Mouse (Mus musculus): ENCODE data around the gene 9530003J23Rik. TPM values are rescaled to one million over a fixed set of nuclear protein-coding genes. Genes with fewer than 3 reads are reported as not detected.
"Not testable (repeated sequence)": the region's sequence is repeated elsewhere in the genome, so short reads cannot be mapped to it uniquely, and the experiment has no call there.

9530003J23Rik gene
- polyA plus RNA-seq, 1 experiment from 2014 or later: not detected

DNA sequence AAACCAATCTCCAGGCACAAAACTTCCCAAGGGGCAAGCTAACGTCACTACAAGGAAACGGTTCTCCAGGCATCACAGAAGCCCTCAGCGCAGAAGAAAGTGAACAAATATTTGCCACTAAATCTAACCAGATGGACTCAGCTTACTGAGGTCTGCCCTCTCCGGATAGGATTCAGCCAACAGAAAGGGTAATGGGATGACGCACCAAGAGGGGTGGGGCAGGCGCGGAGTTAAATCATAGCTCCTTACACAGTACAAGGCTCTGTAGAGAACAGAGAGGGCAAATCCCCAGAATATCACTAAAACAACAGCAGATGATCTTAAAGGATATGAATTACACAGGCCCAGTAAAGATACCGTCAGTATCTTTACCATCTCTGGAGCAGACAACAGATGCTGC, 20.2 kb downstream of the 9530003J23Rik start:
- H3K4me1 ChIP-seq (replicated peaks; ENCODE audit: control insufficient read depth, insufficient read depth, low read length): peaks cover 9% of the 10 kb centered on the region
- no peaks in the 10 kb centered on the region for H3K27me3 ChIP-seq (replicated peaks; ENCODE audit: control insufficient read depth, insufficient read depth, low read length)
- DNase-seq (ENCODE audit: low spot score): no peak
- no peak overlapping the region for H3K9ac ChIP-seq (ENCODE audit: low read length)
- no peak overlapping the region for H3K27ac ChIP-seq (ENCODE audit: low read depth)
- peaks cover 81% of the 10 kb centered on the region for H3K36me3 ChIP-seq (ENCODE audit: control insufficient read depth, insufficient read depth, low read length)
- no peak for ATAC-seq (replicated peaks; ENCODE audit: low FRiP score, low TSS enrichment, low read depth)
- 95% methylated on average over 8 of the region's 8 CpGs for WGBS
- no peak overlapping the region for H3K4me3 ChIP-seq (ENCODE audit: low read depth, low read length)
- no peaks in the 10 kb centered on the region for H3K9me3 ChIP-seq (ENCODE audit: control insufficient read depth, low read length)
- H3K4me2 ChIP-seq (ENCODE audit: low read length): no peak overlapping the region

DNA sequence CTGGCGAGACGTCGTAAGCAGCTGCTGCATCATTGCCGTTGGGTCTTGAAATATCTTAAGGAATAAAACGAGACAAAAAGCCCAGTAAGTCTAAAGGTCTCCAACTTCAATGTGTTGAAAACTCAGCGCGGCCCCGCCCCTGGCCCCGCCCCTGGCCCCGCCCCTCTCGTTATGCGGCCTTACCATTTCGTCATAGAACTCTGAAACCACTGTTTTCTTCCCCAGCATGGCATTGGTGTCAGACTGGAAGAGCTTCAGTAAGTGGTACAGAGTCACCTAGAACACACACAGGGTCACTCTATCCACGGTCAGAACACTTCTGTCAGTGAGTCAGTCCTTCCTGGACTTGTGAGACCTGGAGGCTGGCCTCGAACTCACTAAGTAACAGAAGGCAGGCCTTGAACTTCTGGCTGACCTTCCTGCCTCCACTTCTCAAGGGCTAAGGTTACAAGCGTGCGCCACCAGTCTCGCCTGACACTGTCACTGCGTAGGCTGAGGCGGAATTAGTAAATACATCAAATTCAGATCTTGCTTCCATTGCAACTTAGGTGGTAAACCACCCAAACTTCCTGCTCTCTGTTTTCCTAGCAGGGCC, 21.2 kb downstream of the 9530003J23Rik start:
- no peak overlapping the region for H3K27ac ChIP-seq (ENCODE audit: low read depth)
- H3K4me3 ChIP-seq (ENCODE audit: low read depth, low read length): no peak overlapping the region
- H3K9ac ChIP-seq (ENCODE audit: low read length): no peak overlapping the region
- no peaks in the 10 kb centered on the region for H3K9me3 ChIP-seq (ENCODE audit: control insufficient read depth, low read length)
- no peak overlapping the region for H3K4me2 ChIP-seq (ENCODE audit: low read length)
- 82% methylated on average over 20 of the region's 20 CpGs for WGBS
- no peaks in the 10 kb centered on the region for H3K27me3 ChIP-seq (replicated peaks; ENCODE audit: control insufficient read depth, insufficient read depth, low read length)
- peaks cover 78% of the 10 kb centered on the region for H3K36me3 ChIP-seq (ENCODE audit: control insufficient read depth, insufficient read depth, low read length)
- ATAC-seq (replicated peaks; ENCODE audit: low FRiP score, low TSS enrichment, low read depth): no peak
- DNase-seq (ENCODE audit: low spot score): no peak
- H3K4me1 ChIP-seq (replicated peaks; ENCODE audit: control insufficient read depth, insufficient read depth, low read length): no peaks in the 10 kb centered on the region; the same call in 1 of the 2 replicates

GRCm38 (mm10) chr10:117216793-117217192, 21.7 kb downstream of the 9530003J23Rik start:
- Histone ChIP-seq H3K4me1 (replicated peaks; ENCODE audit: control insufficient read depth, insufficient read depth, low read length) (no peaks in the 10 kb centered on the region), H3K36me3 (ENCODE audit: control insufficient read depth, insufficient read depth, low read length) (peaks cover 73% of the 10 kb centered on the region), H3K27me3 (replicated peaks; ENCODE audit: control insufficient read depth, insufficient read depth, low read length) (no peaks in the 10 kb centered on the region), H3K9ac (ENCODE audit: low read length) (no peak overlapping the region), H3K27ac (ENCODE audit: low read depth) (no peak overlapping the region), H3K4me2 (ENCODE audit: low read length) (no peak overlapping the region), H3K9me3 (ENCODE audit: control insufficient read depth, low read length) (no peaks in the 10 kb centered on the region), H3K4me3 (ENCODE audit: low read depth, low read length) (no peak overlapping the region)
- WGBS: 67% methylated on average over 5 of the region's 5 CpGs
- DNase-seq (ENCODE audit: low spot score): no peak
- ATAC-seq (replicated peaks; ENCODE audit: low FRiP score, low TSS enrichment, low read depth): no peak

GRCm38 (mm10) chr10:117216132-117216495, 22.4 kb downstream of the 9530003J23Rik start:
- Histone ChIP-seq H3K36me3 (ENCODE audit: control insufficient read depth, insufficient read depth, low read length) (peaks cover 66% of the 10 kb centered on the region), H3K27ac (ENCODE audit: low read depth) (no peak overlapping the region), H3K4me1 (replicated peaks; ENCODE audit: control insufficient read depth, insufficient read depth, low read length) (no peaks in the 10 kb centered on the region), H3K9ac (ENCODE audit: low read length) (no peak overlapping the region), H3K27me3 (replicated peaks; ENCODE audit: control insufficient read depth, insufficient read depth, low read length) (no peaks in the 10 kb centered on the region), H3K4me2 (ENCODE audit: low read length) (no peak overlapping the region), H3K9me3 (ENCODE audit: control insufficient read depth, low read length) (no peaks in the 10 kb centered on the region), H3K4me3 (ENCODE audit: low read depth, low read length) (no peak overlapping the region)
- DNase-seq (ENCODE audit: low spot score): no peak
- WGBS: 95% methylated on average over 9 of the region's 9 CpGs
- ATAC-seq (replicated peaks; ENCODE audit: low FRiP score, low TSS enrichment, low read depth): no peak

DNA sequence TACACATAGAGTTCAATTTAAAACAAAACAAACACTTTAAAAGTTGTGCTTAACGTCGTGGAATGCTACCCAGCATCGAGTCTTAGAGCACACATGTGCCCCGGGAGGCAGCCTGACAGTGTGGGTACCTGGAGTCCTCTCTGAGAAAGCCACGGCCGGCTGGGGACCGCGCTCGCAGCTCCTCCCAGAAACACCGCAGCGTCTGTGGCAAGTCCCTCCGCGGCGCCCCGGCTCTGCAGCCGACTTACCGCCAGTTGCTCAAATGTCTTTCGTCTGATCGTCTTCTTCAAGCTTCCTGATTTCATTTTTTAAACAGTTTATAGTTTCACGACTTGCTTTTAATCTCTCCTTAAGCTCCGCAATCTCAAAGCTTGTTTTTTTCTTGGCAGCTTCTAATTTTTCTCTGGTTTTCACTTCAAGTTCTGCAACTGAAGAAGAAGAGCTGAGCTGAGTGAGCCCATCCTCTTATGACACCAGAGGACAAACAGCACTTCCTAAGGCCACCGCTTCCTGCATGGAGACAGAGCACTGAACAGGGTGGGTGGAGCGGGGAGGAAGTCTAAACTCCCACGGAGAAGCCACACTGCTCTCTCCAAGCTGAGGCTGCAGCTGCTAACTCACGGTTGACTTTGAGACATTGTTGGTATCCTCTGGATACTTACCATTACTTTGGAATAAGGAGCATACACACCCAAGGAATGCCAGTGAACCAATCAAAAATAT, 22.9 kb downstream of the 9530003J23Rik start:
- Histone ChIP-seq H3K4me2 (ENCODE audit: low read length) (no peak overlapping the region), H3K27ac (ENCODE audit: low read depth) (no peak overlapping the region), H3K9me3 (ENCODE audit: control insufficient read depth, low read length) (no peaks in the 10 kb centered on the region), H3K27me3 (replicated peaks; ENCODE audit: control insufficient read depth, insufficient read depth, low read length) (no peaks in the 10 kb centered on the region), H3K36me3 (ENCODE audit: control insufficient read depth, insufficient read depth, low read length) (peaks cover 65% of the 10 kb centered on the region), H3K4me3 (ENCODE audit: low read depth, low read length) (no peak overlapping the region), H3K9ac (ENCODE audit: low read length) (no peak overlapping the region), H3K4me1 (replicated peaks; ENCODE audit: control insufficient read depth, insufficient read depth, low read length) (no peaks in the 10 kb centered on the region)
- no peak for ATAC-seq (replicated peaks; ENCODE audit: low FRiP score, low TSS enrichment, low read depth)
- 88% methylated on average over 25 of the region's 25 CpGs for WGBS
- DNase-seq (ENCODE audit: low spot score): no peak

DNA sequence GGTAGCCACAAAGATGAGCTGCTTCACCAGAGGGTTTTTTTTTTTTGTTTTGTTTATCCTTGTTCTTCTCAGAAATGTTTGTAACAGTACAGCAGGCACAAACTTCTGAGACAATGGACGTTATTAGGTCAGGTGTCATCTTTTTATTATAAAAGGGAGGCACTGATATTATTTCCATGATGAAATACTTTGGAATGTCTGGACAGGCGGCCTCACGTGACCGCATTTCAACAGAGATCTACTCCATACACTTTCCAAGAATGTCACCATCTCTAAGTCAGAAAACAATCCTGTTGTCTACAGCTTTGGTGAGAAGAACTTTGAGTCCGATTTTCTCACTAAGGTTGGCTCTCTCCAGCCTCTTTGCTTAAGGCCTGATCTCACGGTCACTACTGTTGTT, 27.5 kb downstream of the 9530003J23Rik start:
- no peak overlapping the region for H3K9ac ChIP-seq (ENCODE audit: low read length)
- H3K27ac ChIP-seq (ENCODE audit: low read depth): no peak overlapping the region
- no peaks in the 10 kb centered on the region for H3K9me3 ChIP-seq (ENCODE audit: control insufficient read depth, low read length)
- no peaks in the 10 kb centered on the region for H3K27me3 ChIP-seq (replicated peaks; ENCODE audit: control insufficient read depth, insufficient read depth, low read length)
- no peak overlapping the region for H3K4me3 ChIP-seq (ENCODE audit: low read depth, low read length)
- no peaks in the 10 kb centered on the region for H3K4me1 ChIP-seq (replicated peaks; ENCODE audit: control insufficient read depth, insufficient read depth, low read length)
- DNase-seq (ENCODE audit: low spot score) (no peak), ATAC-seq (replicated peaks; ENCODE audit: low FRiP score, low TSS enrichment, low read depth) (no peak)
- WGBS: 90% methylated on average over 6 of the region's 6 CpGs
- H3K4me2 ChIP-seq (ENCODE audit: low read length): no peak overlapping the region
- H3K36me3 ChIP-seq (ENCODE audit: control insufficient read depth, insufficient read depth, low read length): peaks cover 25% of the 10 kb centered on the region

DNA sequence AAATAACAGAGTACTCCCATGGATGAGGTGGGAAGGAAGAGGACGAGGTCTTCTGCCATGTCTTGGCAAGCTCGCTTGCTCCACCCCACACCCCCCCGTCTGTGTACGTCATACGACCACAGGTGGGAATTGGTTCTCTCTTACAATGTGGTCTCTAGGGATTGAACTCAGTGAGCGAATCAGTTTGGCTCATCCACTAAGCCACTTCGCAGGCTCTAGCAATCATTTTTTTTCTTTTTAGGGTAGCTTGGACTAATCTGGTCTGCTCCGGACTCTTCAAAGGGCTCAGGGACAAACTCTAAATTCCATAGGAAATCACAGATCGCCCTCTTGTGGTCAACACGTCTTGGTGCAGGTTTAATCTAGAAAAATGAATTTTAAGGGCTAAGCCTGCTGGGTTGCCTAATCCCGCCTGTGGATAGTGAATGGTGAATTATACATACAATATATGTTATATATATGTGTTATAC, 29.0 kb downstream of the 9530003J23Rik start:
- Histone ChIP-seq H3K9ac (ENCODE audit: low read length) (no peak overlapping the region), H3K27me3 (replicated peaks; ENCODE audit: control insufficient read depth, insufficient read depth, low read length) (no peaks in the 10 kb centered on the region), H3K27ac (ENCODE audit: low read depth) (no peak overlapping the region), H3K9me3 (ENCODE audit: control insufficient read depth, low read length) (no peaks in the 10 kb centered on the region), H3K4me2 (ENCODE audit: low read length) (peak overlapping the region; percentile 53), H3K4me1 (replicated peaks; ENCODE audit: control insufficient read depth, insufficient read depth, low read length) (no peaks in the 10 kb centered on the region), H3K4me3 (ENCODE audit: low read depth, low read length) (peak overlapping the region; percentile 28), H3K36me3 (ENCODE audit: control insufficient read depth, insufficient read depth, low read length) (peaks cover 10% of the 10 kb centered on the region)
- WGBS: 12% methylated on average over 11 of the region's 11 CpGs
- ATAC-seq (replicated peaks; ENCODE audit: low FRiP score, low TSS enrichment, low read depth) (peak; percentile 61), DNase-seq (ENCODE audit: low spot score) (peak; percentile 83)

GRCm38 (mm10) chr10:117208787-117209186, 29.7 kb downstream of the 9530003J23Rik start:
- not testable (repeated sequence) for DNase-seq (ENCODE audit: low spot score); H3K9ac ChIP-seq (ENCODE audit: low read length); H3K9me3 ChIP-seq (ENCODE audit: control insufficient read depth, low read length); H3K27me3 ChIP-seq (replicated peaks; ENCODE audit: control insufficient read depth, insufficient read depth, low read length); ATAC-seq (replicated peaks; ENCODE audit: low FRiP score, low TSS enrichment, low read depth); H3K4me1 ChIP-seq (replicated peaks; ENCODE audit: control insufficient read depth, insufficient read depth, low read length); H3K4me2 ChIP-seq (ENCODE audit: low read length); H3K4me3 ChIP-seq (ENCODE audit: low read depth, low read length); H3K36me3 ChIP-seq (ENCODE audit: control insufficient read depth, insufficient read depth, low read length); H3K27ac ChIP-seq (ENCODE audit: low read depth)
- WGBS: 93% methylated on average over 6 of the region's 6 CpGs

DNA sequence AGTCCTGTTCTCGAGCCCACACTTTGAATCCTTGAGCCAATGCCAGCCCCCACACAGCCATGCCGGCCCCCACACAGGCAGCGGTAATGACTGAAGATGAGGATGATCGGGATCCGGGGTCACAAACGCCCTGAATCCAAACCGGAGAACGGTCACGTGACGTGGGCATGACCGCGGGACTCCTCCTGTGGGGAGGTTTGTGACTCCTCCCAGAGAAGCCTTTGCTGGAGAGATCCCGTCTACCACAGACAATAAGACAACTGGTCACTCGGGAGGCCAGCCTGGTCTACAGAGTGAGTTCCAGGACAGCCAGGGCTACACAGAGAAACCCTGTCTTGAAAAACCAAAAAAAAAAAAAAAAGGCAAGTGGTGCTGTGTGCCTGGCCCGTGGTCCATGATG, 30.3 kb downstream of the 9530003J23Rik start:
- Histone ChIP-seq H3K9ac (ENCODE audit: low read length) (no peak overlapping the region), H3K27ac (ENCODE audit: low read depth) (no peak overlapping the region), H3K4me3 (ENCODE audit: low read depth, low read length) (no peak overlapping the region), H3K4me2 (ENCODE audit: low read length) (no peak overlapping the region), H3K27me3 (replicated peaks; ENCODE audit: control insufficient read depth, insufficient read depth, low read length) (no peaks in the 10 kb centered on the region), H3K4me1 (replicated peaks; ENCODE audit: control insufficient read depth, insufficient read depth, low read length) (no peaks in the 10 kb centered on the region), H3K36me3 (ENCODE audit: control insufficient read depth, insufficient read depth, low read length) (peaks cover 2% of the 10 kb centered on the region; the same call in 1 of the 2 replicates), H3K9me3 (ENCODE audit: control insufficient read depth, low read length) (no peaks in the 10 kb centered on the region)
- no peak for DNase-seq (ENCODE audit: low spot score)
- ATAC-seq (replicated peaks; ENCODE audit: low FRiP score, low TSS enrichment, low read depth): no peak
- 87% methylated on average over 15 of the region's 15 CpGs for WGBS

Data from intestine, embryonic 14.5 days (tissue).